Mouse (Mus musculus) yolk sac, embryonic 10.5 days (tissue): ENCODE results near the gene Ccl9.

Source experiments
- DNase-seq: peaks from one replicate; pipeline ENCODE4 v3.0.0-alpha.2; 2017; ENCODE audit warnings: low spot score

Ccl9 gene

DNA sequence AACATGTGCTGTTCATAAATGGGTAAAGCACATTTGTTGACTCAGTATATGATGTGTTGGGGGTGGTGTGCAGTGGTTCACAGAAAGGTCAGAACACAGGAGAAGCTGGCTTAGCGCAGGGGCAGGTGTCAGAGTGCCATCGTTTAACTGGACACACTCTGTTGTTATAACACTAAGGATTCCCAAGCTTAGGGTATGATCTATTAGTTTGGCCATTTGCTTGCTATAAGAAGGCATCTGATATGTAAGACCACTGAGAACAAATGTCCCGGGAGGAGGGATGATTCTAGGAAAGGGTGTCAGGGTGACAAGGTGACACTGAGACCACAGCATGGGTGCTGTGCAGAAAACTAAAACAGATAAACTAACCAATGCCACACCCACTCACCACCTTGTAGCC is 41.6 kb downstream of the Ccl9 start:
- DNase-seq: no peak

DNA sequence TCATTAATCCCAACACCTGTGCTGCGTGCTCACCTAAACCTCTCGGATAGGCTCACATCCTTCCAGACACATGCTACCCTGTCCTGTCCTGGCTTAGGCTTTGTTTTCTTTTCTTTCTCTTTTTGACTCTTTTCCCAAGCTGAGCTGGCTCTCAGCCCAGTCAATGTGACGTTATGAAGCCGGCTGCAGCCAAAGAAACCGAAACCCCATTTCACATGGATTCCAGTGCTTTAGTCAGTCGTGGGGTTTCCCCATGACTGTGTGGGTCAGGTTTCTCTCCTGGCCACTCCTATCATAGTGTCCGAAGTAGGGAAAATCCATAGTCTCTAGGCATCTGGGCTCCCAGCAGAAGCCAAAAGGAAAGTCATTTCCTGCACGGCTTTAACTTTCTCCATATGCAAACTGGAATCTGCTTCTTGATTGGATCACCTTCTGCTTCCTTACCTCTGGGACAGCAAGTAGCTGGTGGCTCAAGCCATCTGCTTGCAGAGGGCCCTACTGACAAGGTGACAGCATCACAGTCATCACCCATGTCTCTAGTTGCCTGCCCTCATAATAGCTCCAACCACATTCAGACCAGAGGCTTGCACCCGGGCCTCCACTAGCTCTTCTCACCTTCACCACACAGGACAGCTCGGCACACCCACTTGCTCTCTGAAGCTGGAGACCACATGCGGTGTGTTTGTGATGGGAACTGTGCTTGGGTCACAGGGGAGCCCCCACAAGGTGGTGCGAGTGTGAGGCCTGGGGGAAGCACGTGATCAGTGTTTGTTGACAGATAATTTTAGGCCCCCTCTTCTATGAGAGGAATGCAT is 43.6 kb downstream of the Ccl9 start:
- DNase-seq: no peak

- DNase-seq: no peak
Observed at GRCm38 (mm10) chr11:83534143-83534542, 44.3 kb downstream of the Ccl9 start.

GRCm38 (mm10) chr11:83533192-83533591 is 45.2 kb downstream of the Ccl9 start:
- no peak for DNase-seq

GRCm38 (mm10) chr11:83530360-83530759 is 48.1 kb downstream of the Ccl9 start, which contains the start of gene Ccl5:
Ccl5 (minus strand) TSS chr11:83530518.
- DNase-seq: no peak

GRCm38 (mm10) chr11:83529024-83529423 is 49.4 kb downstream of the Ccl9 start:
- DNase-seq: no peak
